Comparison of ENCODE assay signal across 8 mouse cellular contexts in genomic region chr17:66123816-66124610, GRCm38 (mm10). TPM values are rescaled to one million over a fixed set of nuclear protein-coding genes. Genes with fewer than 3 reads are reported as not detected.
DNase-seq lines count a peak whose midpoint lies in the region; ATAC-seq and TF ChIP-seq lines count a peak whose summit lies in the region.

No protein-coding gene starts in this region.

- H3K9me3 ChIP-seq in erythroblast, embryonic 14.5 days (ENCODE audit: control insufficient read depth, low read length): no peaks in the 10 kb centered on the region
- no peaks in the 10 kb centered on the region for H3K9me3 ChIP-seq in neural tube, embryonic 13.5 days

- H3K4me2 ChIP-seq in neural tube, embryonic 13.5 days: peak overlapping the region; percentile 68

- peak overlapping the region; percentile 75 for H3K9ac ChIP-seq in neural tube, embryonic 13.5 days

- TF ChIP-seq POLR2A in cerebellum, adult 2 months (IDR thresholded peaks at IDR 0.05; ENCODE audit: borderline replicate concordance, insufficient read depth, low read length): no peak

- peak; percentile 29 for ATAC-seq in neural tube, embryonic 13.5 days (ENCODE audit: low read depth)

- peak overlapping the region; percentile 89 for H3K4me3 ChIP-seq in cerebellum, adult 2 months (replicated peaks; ENCODE audit: insufficient read depth, low read depth, low read length)
- peak overlapping the region; percentile 59 for H3K4me3 ChIP-seq in C2C12 (ENCODE audit: insufficient read depth, poor library complexity, severe bottlenecking)
- H3K4me3 ChIP-seq in erythroblast, embryonic 14.5 days (replicated peaks): peak overlapping the region; percentile 73
- peak overlapping the region; percentile 75 for H3K4me3 ChIP-seq in neural tube, embryonic 13.5 days

- H3K27ac ChIP-seq in cerebellum, adult 2 months (ENCODE audit: insufficient read depth, low read length): no peak overlapping the region
- H3K27ac ChIP-seq in neural tube, embryonic 13.5 days (replicated peaks): no peak overlapping the region; the same call in 1 of the 2 replicates

- peaks cover 44% of the 10 kb centered on the region for H3K79me2 ChIP-seq in C2C12 (ENCODE audit: control insufficient read depth, insufficient read depth)

- DNase-seq in cerebellum, adult 2 months: no peak
- DNase-seq in cerebellum, postnatal 4 days (ENCODE audit: low spot score in 2 of 2): no peak
- DNase-seq in kidney, postnatal 4 days: peak; percentile 28 to 51
- no peak for DNase-seq in cerebellum, adult 8-10 months
- DNase-seq in layer of hippocampus, postnatal 14 days (ENCODE audit: low spot score in 2 of 2): no peak

- peaks cover 15% of the 10 kb centered on the region for H3K4me1 ChIP-seq in cerebellum, adult 2 months (ENCODE audit: control insufficient read depth, insufficient read depth, low read length)
- peaks cover 46% of the 10 kb centered on the region for H3K4me1 ChIP-seq in erythroblast, embryonic 14.5 days (ENCODE audit: control insufficient read depth)
- H3K4me1 ChIP-seq in neural tube, embryonic 13.5 days (replicated peaks): peaks cover 9% of the 10 kb centered on the region

- WGBS in cerebellum, adult 2 months: 5% methylated on average over 20 of the region's 20 CpGs
- WGBS in neural tube, embryonic 13.5 days: 1% methylated on average over 20 of the region's 20 CpGs

- no peak for TF ChIP-seq CTCF in cerebellum, adult 2 months (IDR thresholded peaks at IDR 0.05; ENCODE audit: borderline replicate concordance, insufficient read depth, low read depth, low read length)
- TF ChIP-seq CTCF in C2C12 (IDR thresholded peaks at IDR 0.05; ENCODE audit: control insufficient read depth, insufficient read depth, insufficient read length): no peak

- no peaks in the 10 kb centered on the region for H3K27me3 ChIP-seq in cerebellum, adult 2 months (ENCODE audit: control insufficient read depth, insufficient read depth, low read length)
- H3K27me3 ChIP-seq in C2C12 (ENCODE audit: control insufficient read depth, insufficient read depth, insufficient read length): no peaks in the 10 kb centered on the region
- H3K27me3 ChIP-seq in erythroblast, embryonic 14.5 days (ENCODE audit: control insufficient read depth): no peaks in the 10 kb centered on the region
- no peaks in the 10 kb centered on the region for H3K27me3 ChIP-seq in neural tube, embryonic 13.5 days

- H3K79me3 ChIP-seq in C2C12 (ENCODE audit: low read depth): peaks cover 27% of the 10 kb centered on the region

- peaks cover 32% of the 10 kb centered on the region for H3K36me3 ChIP-seq in C2C12 (ENCODE audit: control insufficient read depth, insufficient read depth)
- H3K36me3 ChIP-seq in erythroblast, embryonic 14.5 days (ENCODE audit: control insufficient read depth): peaks cover 44% of the 10 kb centered on the region
- H3K36me3 ChIP-seq in neural tube, embryonic 13.5 days: peaks cover 24% of the 10 kb centered on the region

- H3ac ChIP-seq in C2C12 (ENCODE audit: control insufficient read depth, insufficient read length, low read depth): peak overlapping the region; percentile 93

TF ChIP-seq in C2C12, 6 proteins besides CTCF, POLR2A, EP300 and RAD21:
- TF ChIP-seq CEBPB (IDR thresholded peaks at IDR 0.05; ENCODE audit: low read depth) (no peak), FOSL1 (IDR thresholded peaks at IDR 0.05; ENCODE audit: insufficient read depth, low read length, poor library complexity, severe bottlenecking) (no peak), MYOG (IDR thresholded peaks at IDR 0.05; ENCODE audit: control insufficient read depth, extremely low read depth, insufficient read length) (no peak), USF1 (IDR thresholded peaks at IDR 0.05; ENCODE audit: low read depth) (no peak), MAX (IDR thresholded peaks at IDR 0.05) (no peak), MYOD1 (IDR thresholded peaks at IDR 0.05; ENCODE audit: control insufficient read depth, insufficient read length, low read depth) (no peak)
TF ChIP-seq in C2C12: peak in this region for 0.

RNA-seq across cellular contexts. Expression of gene Ddx11, which starts 0.7 kb away (rescaled TPM):
- polyA plus RNA-seq in cerebellum, adult 2 months (2012; rRNA removed): 3.9 and 5.8 TPM in 2 replicates
- polyA plus RNA-seq in C2C12 (2012; fragmentation: generic; extraction: Trizol): 10.0 TPM
- polyA plus RNA-seq in erythroblast, embryonic 14.5 days (2012): 0.25 and 0.51 TPM in 2 replicates
- 5.6 and 6.4 TPM in 2 replicates for polyA plus RNA-seq in neural tube, embryonic 13.5 days (2015; fragmentation: Nextera tagmentation; extraction: Ambion mirVana)
- total RNA-seq in layer of hippocampus, postnatal 14 days (2021): 1 to 10 TPM; 3.2 to 3.7 TPM

RNA-seq across cellular contexts. Expression of gene Washc1, which starts 12.7 kb away (rescaled TPM):
- polyA plus RNA-seq in cerebellum, adult 2 months (2012; rRNA removed): 52.5 and 53.4 TPM in 2 replicates
- 34.5 TPM for polyA plus RNA-seq in C2C12 (2012; fragmentation: generic; extraction: Trizol)
- polyA plus RNA-seq in erythroblast, embryonic 14.5 days (2012): 2.2 and 2.3 TPM in 2 replicates
- 41.4 and 42.5 TPM in 2 replicates for polyA plus RNA-seq in neural tube, embryonic 13.5 days (2015; fragmentation: Nextera tagmentation; extraction: Ambion mirVana)
- 10 to 100 TPM; 44.3 to 45.7 TPM for total RNA-seq in layer of hippocampus, postnatal 14 days (2021)

RNA-seq across cellular contexts. Expression of gene Ndufv2, which starts 22.7 kb away (rescaled TPM):
- polyA plus RNA-seq in cerebellum, adult 2 months (2012; rRNA removed): 241 and 269 TPM in 2 replicates
- polyA plus RNA-seq in C2C12 (2012; fragmentation: generic; extraction: Trizol): 134 TPM
- 8.3 and 11.1 TPM in 2 replicates for polyA plus RNA-seq in erythroblast, embryonic 14.5 days (2012)
- 376 and 404 TPM in 2 replicates for polyA plus RNA-seq in neural tube, embryonic 13.5 days (2015; fragmentation: Nextera tagmentation; extraction: Ambion mirVana)
- 100 to 1,000 TPM; 252 to 265 TPM for total RNA-seq in layer of hippocampus, postnatal 14 days (2021)

RNA-seq across cellular contexts. Expression of gene Ankrd12, which starts 47.1 kb away (rescaled TPM):
- polyA plus RNA-seq in cerebellum, adult 2 months (2012; rRNA removed): 25.5 and 28.1 TPM in 2 replicates
- 3.1 TPM for polyA plus RNA-seq in C2C12 (2012; fragmentation: generic; extraction: Trizol)
- polyA plus RNA-seq in erythroblast, embryonic 14.5 days (2012): 0.37 and 0.46 TPM in 2 replicates
- polyA plus RNA-seq in neural tube, embryonic 13.5 days (2015; fragmentation: Nextera tagmentation; extraction: Ambion mirVana): 129 and 143 TPM in 2 replicates
- total RNA-seq in layer of hippocampus, postnatal 14 days (2021): 100 to 1,000 TPM; 101 to 104 TPM

Comparison
In these comparisons a context has a peak if more than half of its experiments do, and no peak if none do; other contexts are left out.
1. DNase-seq: peak in kidney, postnatal 4 days (2 of 2); none in cerebellum, adult 2 months (0 of 2), cerebellum, postnatal 4 days (0 of 2), cerebellum, adult 8-10 months (single experiment) and layer of hippocampus, postnatal 14 days (0 of 2).
2. RNA of gene Washc1, which starts 12.7 kb away (polyA plus RNA-seq): 52.5 to 53.4 TPM in cerebellum, adult 2 months, 41.4 to 42.5 TPM in neural tube, embryonic 13.5 days and 34.5 TPM in C2C12 (single experiment); 2.2 to 2.3 TPM in erythroblast, embryonic 14.5 days; every median in the first group is over 10 times any median in the second.
3. RNA of gene Ndufv2, which starts 22.7 kb away (polyA plus RNA-seq): 376 to 404 TPM in neural tube, embryonic 13.5 days, 241 to 269 TPM in cerebellum, adult 2 months and 134 TPM in C2C12 (single experiment); 8.3 to 11.1 TPM in erythroblast, embryonic 14.5 days; every median in the first group is over 10 times any median in the second.
4. Peak in every context shown above with its lines, with median percentiles within 50 percentile points of each other: H3K4me3 ChIP-seq.